Mouse (Mus musculus) forebrain, postnatal 0 days (tissue): ENCODE measurements at regions not wholly inside any gene's neighbourhood (a gene's known extent, or its start where the extent isn't known, plus 50 kb on each side); places are given as distances from the start of the nearest gene placed in this dataset.

Experiments used
- ATAC-seq: fragments of 200-750 bp; cut with Nextera tagmentation; 2 replicates; pipeline ENCODE4 v1.8.0; 2017; ENCODE audit warnings: mild to moderate bottlenecking, moderate library complexity
- DNase-seq: peaks from one replicate; pipeline ENCODE4 v3.0.0-alpha.2; 2015
- H3K27ac ChIP-seq: fragments of 300-500 bp; sonication (generic); 2 replicates; pipeline ENCODE4 v1.5.1; 2014; ENCODE audit warnings: low read depth, mild to moderate bottlenecking, antibody characterized with exemption, low read length, moderate library complexity, mixed read lengths
- H3K27me3 ChIP-seq: fragments of 300-500 bp; sonication (generic); 2 replicates; pipeline ENCODE4 v1.6.1; 2014; ENCODE audit warnings: mild to moderate bottlenecking, low read length, mixed read lengths; ENCODE audit not compliant: insufficient read depth
- H3K36me3 ChIP-seq: fragments of 300-500 bp; sonication (generic); 2 replicates; pipeline ENCODE4 v1.6.1; 2014; ENCODE audit warnings: mild to moderate bottlenecking, moderate library complexity; ENCODE audit not compliant: insufficient read depth
- H3K4me1 ChIP-seq: fragments of 300-500 bp; sonication (generic); 2 replicates; pipeline ENCODE4 v1.6.1; 2014; ENCODE audit warnings: antibody characterized with exemption; ENCODE audit not compliant: insufficient read depth
- H3K4me2 ChIP-seq: fragments of 300-500 bp; sonication (generic); 2 replicates; pipeline ENCODE4 v1.6.1; 2014; ENCODE audit warnings: low read depth, mild to moderate bottlenecking, moderate library complexity
- H3K4me3 ChIP-seq: fragments of 300-500 bp; sonication (generic); 2 replicates; pipeline ENCODE4 v1.5.1; 2014; ENCODE audit warnings: low read depth, low read length, mixed read lengths
- H3K9ac ChIP-seq: fragments of 300-500 bp; sonication (generic); 2 replicates; pipeline ENCODE4 v1.6.1; 2014; ENCODE audit warnings: mild to moderate bottlenecking
- H3K9me3 ChIP-seq: fragments of 300-500 bp; sonication (generic); 2 replicates; pipeline ENCODE4 v1.6.1; 2016; ENCODE audit warnings: low read length
- CTCF ChIP-seq: sonication (generic); IDR thresholded peaks from 2 replicates; pipeline ENCODE4 v1.5.1; 2016; ENCODE audit warnings: antibody characterized with exemption, control low read depth, low read depth
- WGBS: fragments of 180-500 bp; shearing (Covaris S2); extraction: QIAGEN DNeasy Blood & Tissue Kit; methylation state at CpG from one replicate; pipeline ENCODE4 v1.1.7; 2014; 5-methylcytosine and 5-hydroxymethylcytosine counted together

GRCm38 (mm10) chr15:97135291-97135690 is 79.5 kb upstream of the Slc38a4 start:
- TF ChIP-seq CTCF, result peak; percentile 81
- Histone ChIP-seq H3K36me3 (no peaks in the 10 kb centered on the region), H3K27me3 (no peaks in the 10 kb centered on the region), H3K4me1 (no peaks in the 10 kb centered on the region), H3K4me2 (no peak overlapping the region), H3K9me3 (no peaks in the 10 kb centered on the region), H3K9ac (no peak overlapping the region), H3K27ac (no peak overlapping the region), H3K4me3 (no peak overlapping the region)
- ATAC-seq (no peak), DNase-seq (peak; percentile 84)
- WGBS, result 10% methylated on average over 11 of the region's 11 CpGs

- H3K4me3 ChIP-seq, result no peak overlapping the region
- no peak for TF ChIP-seq CTCF
- no peaks in the 10 kb centered on the region for H3K36me3 ChIP-seq
- DNase-seq, result no peak
- no peaks in the 10 kb centered on the region for H3K27me3 ChIP-seq
- WGBS, result 96% methylated on average over 8 of the region's 8 CpGs
- H3K4me1 ChIP-seq, result no peaks in the 10 kb centered on the region
- H3K27ac ChIP-seq, result no peak overlapping the region
- no peak for ATAC-seq
- no peak overlapping the region for H3K9ac ChIP-seq
- H3K9me3 ChIP-seq, result no peaks in the 10 kb centered on the region
- H3K4me2 ChIP-seq, result no peak overlapping the region
These were observed 72.0 kb upstream of the Slc38a4 start for GRCm38 (mm10) chr15:97127771-97128170.

- no peak for TF ChIP-seq CTCF
- Histone ChIP-seq H3K4me2 (no peak overlapping the region), H3K4me1 (no peaks in the 10 kb centered on the region), H3K4me3 (no peak overlapping the region), H3K27ac (no peak overlapping the region), H3K9me3 (no peaks in the 10 kb centered on the region), H3K9ac (no peak overlapping the region), H3K36me3 (no peaks in the 10 kb centered on the region), H3K27me3 (no peaks in the 10 kb centered on the region)
- ATAC-seq (no peak), DNase-seq (no peak)
- 88% methylated on average over 15 of the region's 15 CpGs for WGBS
These were observed 70.4 kb upstream of the Slc38a4 start for GRCm38 (mm10) chr15:97125836-97126822.

GRCm38 (mm10) chr15:97122263-97122662 is 66.5 kb upstream of the Slc38a4 start:
- H3K9me3 ChIP-seq, result no peaks in the 10 kb centered on the region
- no peaks in the 10 kb centered on the region for H3K36me3 ChIP-seq
- no peak overlapping the region for H3K4me2 ChIP-seq
- no peaks in the 10 kb centered on the region for H3K4me1 ChIP-seq
- H3K27me3 ChIP-seq, result no peaks in the 10 kb centered on the region
- no peak for ATAC-seq
- H3K4me3 ChIP-seq, result no peak overlapping the region
- no peak overlapping the region for H3K27ac ChIP-seq
- no peak for TF ChIP-seq CTCF
- DNase-seq, result no peak
- H3K9ac ChIP-seq, result no peak overlapping the region
- 93% methylated on average over 6 of the region's 6 CpGs for WGBS

GRCm38 (mm10) chr15:97112452-97113200 is 56.9 kb upstream of the Slc38a4 start:
- Histone ChIP-seq H3K9me3 (no peaks in the 10 kb centered on the region), H3K4me1 (no peaks in the 10 kb centered on the region), H3K27me3 (no peaks in the 10 kb centered on the region), H3K27ac (no peak overlapping the region), H3K4me3 (no peak overlapping the region), H3K4me2 (no peak overlapping the region), H3K9ac (no peak overlapping the region), H3K36me3 (no peaks in the 10 kb centered on the region)
- DNase-seq (no peak), ATAC-seq (no peak)
- no peak for TF ChIP-seq CTCF
- 86% methylated on average over 19 of the region's 19 CpGs for WGBS

- Histone ChIP-seq H3K4me3 (no peak overlapping the region), H3K27ac (no peak overlapping the region), H3K4me2 (no peak overlapping the region), H3K36me3 (no peaks in the 10 kb centered on the region), H3K27me3 (no peaks in the 10 kb centered on the region), H3K4me1 (no peaks in the 10 kb centered on the region), H3K9me3 (no peaks in the 10 kb centered on the region), H3K9ac (no peak overlapping the region)
- ATAC-seq, result no peak
- TF ChIP-seq CTCF, result no peak
- no peak for DNase-seq
- WGBS, result 76% methylated on average over 11 of the region's 11 CpGs
These were observed 55.8 kb upstream of the Slc38a4 start for GRCm38 (mm10) chr15:97111320-97112192.
